Mouse (Mus musculus): ENCODE data around the gene Ms4a4c. TPM values are rescaled to one million over a fixed set of nuclear protein-coding genes. Genes with fewer than 3 reads are reported as not detected.

The Ms4a4c gene
- 0.47 and 0.85 TPM in 2 replicates for polyA plus RNA-seq (2012; rRNA removed)

DNA sequence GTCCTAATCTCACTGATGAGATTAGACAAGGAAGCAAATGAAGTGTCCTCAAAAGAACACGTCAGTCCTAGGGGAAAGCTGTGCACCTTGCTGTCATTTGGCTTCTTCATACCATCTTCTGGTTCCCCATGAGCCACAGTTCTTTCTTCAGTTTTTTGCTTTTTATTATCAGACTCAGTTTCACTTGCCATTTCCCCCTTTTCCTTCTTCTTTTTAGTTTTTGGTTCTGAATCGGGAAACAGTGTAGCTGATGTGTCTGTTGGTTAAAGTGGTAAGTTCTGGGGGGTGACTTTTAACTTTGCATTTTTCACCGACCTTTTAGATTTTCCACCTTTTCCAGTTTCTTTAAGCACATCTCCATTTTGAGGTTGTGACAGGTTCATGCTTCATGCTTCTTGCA is at the start of gene Ms4a4c:
Ms4a4c (plus strand) TSS at position 244 of the 400 bp plus-strand sequence.

DNA sequence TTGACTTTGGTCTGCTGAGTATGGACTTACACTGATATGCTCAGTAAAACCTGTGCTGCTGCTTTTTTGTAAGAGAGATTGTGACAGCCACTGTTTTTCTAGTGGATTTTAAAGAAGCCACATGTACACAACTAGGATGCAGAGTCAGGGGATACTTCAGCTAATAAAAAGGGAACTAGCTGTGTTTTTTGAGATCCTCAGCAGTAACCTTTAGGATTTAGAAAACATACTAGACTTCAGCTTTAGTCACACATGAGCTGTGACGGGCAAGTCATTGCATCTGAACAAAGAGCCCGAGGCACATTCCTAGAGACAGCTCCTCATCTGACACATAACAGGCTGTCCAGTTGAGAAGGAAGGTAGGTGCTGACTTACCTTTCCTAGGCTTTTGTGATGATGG is 29.3 kb upstream of the Ms4a4c start, which contains the start of gene Ms4a4a:
Ms4a4a (plus strand) TSS at position 251 of the 400 bp plus-strand sequence.

DNA sequence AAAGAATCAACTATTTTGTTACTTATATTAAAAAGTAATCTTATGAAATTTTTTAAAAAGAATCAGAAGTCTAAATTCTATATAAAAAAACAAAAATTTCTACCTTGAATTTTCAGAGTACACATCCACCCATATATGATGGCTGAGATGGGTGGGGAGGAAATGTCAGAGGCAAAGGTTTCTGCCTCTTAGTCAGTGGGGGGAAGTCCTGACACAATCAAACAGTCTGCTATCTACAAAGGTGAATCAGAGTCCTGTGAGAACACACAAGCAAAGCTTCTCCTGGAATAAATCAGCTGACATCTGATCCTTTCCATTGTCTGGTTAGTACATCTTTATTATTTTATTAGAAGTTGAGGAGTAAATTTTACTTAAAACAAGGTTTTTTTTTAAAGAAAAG is 38.8 kb downstream of the Ms4a4c start, which contains the start of gene Ms4a4b:
Ms4a4b (plus strand) TSS at position 216 of the 400 bp plus-strand sequence.

DNA sequence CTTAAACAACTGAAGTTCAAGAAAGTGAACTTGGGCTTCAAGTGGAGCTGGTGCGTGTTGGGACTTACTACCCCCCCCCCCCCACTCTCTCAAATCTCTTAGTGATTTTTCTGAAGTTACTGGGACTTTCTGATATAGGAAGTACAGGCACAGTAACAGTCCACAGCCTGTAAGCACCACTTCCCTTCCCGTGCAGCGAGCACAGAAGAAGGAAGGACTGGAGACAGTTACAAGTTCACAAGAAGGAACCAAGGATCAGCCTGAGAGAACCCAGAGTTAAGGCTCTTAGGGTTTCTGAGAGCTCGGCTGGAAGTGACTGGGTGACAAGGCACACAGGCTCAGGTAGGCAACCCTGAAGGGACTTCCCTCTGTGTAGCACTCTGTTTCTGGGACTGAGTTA is 64.6 kb downstream of the Ms4a4c start, which contains the start of gene Ms4a6c:
Ms4a6c (plus strand) TSS at position 152 of the 400 bp plus-strand sequence.

Other genes with a start within 250 kb of the Ms4a4c start
- gene 1700025F22Rik, start 239.4 kb upstream of the Ms4a4c start, polyA plus RNA-seq (2012; rRNA removed), result not detected in 2 replicates
- gene Ms4a13, start 208.0 kb upstream of the Ms4a4c start, polyA plus RNA-seq (2012; rRNA removed), result not detected in 2 replicates
- not detected in 2 replicates for gene Ms4a12, start 172.3 kb upstream of the Ms4a4c start, polyA plus RNA-seq (2012; rRNA removed)
- not detected in 2 replicates for gene Ms4a1, start 138.5 kb upstream of the Ms4a4c start, polyA plus RNA-seq (2012; rRNA removed)
- not detected in 2 replicates for gene Ms4a5, start 120.9 kb upstream of the Ms4a4c start, polyA plus RNA-seq (2012; rRNA removed)
- gene Ms4a14, start 90.3 kb upstream of the Ms4a4c start, polyA plus RNA-seq (2012; rRNA removed), result 0.16 TPM in 2 replicates
- gene Ms4a7, start 68.6 kb upstream of the Ms4a4c start, polyA plus RNA-seq (2012; rRNA removed), result 1.6 and 2.2 TPM in 2 replicates
- 0.41 TPM in 2 replicates for gene Ms4a4a, start 29.2 kb upstream of the Ms4a4c start, polyA plus RNA-seq (2012; rRNA removed)
- gene Ms4a4b, start 38.8 kb downstream of the Ms4a4c start, polyA plus RNA-seq (2012; rRNA removed), result 0.14 TPM in 2 replicates
- gene Ms4a6c, start 64.6 kb downstream of the Ms4a4c start, polyA plus RNA-seq (2012; rRNA removed), result 4.0 and 4.7 TPM in 2 replicates
- 0.09 and 0.10 TPM in 2 replicates for gene Gm8369, start 81.2 kb downstream of the Ms4a4c start, polyA plus RNA-seq (2012; rRNA removed)
- gene Ms4a6b, start 111.7 kb downstream of the Ms4a4c start, polyA plus RNA-seq (2012; rRNA removed), result 3.5 and 3.6 TPM in 2 replicates
- 0.06 and 0.20 TPM in 2 replicates for gene Ms4a4d, start 132.0 kb downstream of the Ms4a4c start, polyA plus RNA-seq (2012; rRNA removed)
- gene Ms4a6d, start 200.1 kb downstream of the Ms4a4c start, polyA plus RNA-seq (2012; rRNA removed), result 3.3 and 4.4 TPM in 2 replicates
- gene Ms4a2, start 218.9 kb downstream of the Ms4a4c start, polyA plus RNA-seq (2012; rRNA removed), result 0.05 and 0.15 TPM in 2 replicates
- 0.14 and 0.24 TPM in 2 replicates for gene Ms4a3, start 236.1 kb downstream of the Ms4a4c start, polyA plus RNA-seq (2012; rRNA removed)